Mouse (Mus musculus) kidney, adult 2 months (tissue): Measurements from ENCODE around the gene Gp1bb.

Source experiments
- CTCF ChIP-seq: fragments of 200-500 bp; conservative IDR thresholded peaks from 2 replicates; pipeline ENCODE4 v1.5.1; 2011; ENCODE audit warnings: low read depth, mild to moderate bottlenecking, control low read depth, low read length, moderate library complexity, mixed read lengths; ENCODE audit not compliant: insufficient read depth, insufficient read length
- POLR2A ChIP-seq: fragments of 200-500 bp; IDR thresholded peaks from one replicate; pipeline ENCODE4 v1.6.1; 2011; ENCODE audit warnings: low read depth, low read length, control low read depth

DNA sequence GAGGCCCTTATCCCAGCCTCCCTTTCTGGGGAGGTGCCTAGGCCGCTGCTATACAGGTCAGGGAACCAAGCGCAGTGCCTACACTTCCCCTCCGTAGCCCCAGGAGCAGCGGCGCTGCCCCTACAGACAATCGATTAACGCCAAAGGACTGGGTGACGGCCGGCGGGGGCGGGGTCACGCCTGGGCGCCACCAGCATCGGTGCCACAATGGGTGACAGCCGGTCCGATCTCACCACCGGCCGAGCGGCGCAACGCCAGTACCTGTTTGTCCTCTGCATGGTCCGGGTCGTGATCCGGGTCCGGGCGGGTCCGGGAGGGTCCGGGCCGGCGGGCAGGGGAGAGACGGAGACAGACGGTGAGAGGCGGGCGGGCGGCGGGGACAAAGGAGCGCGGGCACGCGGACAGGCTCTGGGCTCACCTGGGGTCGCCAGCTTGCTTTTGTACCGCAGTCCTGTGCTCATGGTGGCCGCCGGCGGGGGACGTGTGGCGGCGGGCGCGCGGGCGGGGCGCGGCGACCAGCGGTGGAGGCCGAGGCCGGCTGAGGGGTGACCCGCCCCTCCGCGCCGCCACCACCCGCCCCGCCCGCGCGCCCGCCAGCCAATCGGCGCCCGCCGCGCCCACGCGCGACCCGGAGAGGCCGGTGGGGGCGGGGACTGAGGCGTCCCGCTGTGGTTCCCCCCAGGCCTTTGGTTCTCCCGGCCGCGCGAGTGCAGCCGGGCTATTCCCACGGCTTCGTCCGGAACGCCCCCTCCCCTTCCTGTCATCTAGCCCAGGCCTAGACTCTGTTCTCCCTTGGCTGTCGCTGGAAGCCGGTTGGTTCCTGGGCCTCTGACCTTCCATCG is 7.4 kb upstream of the Gp1bb start, which contains the start of gene Sept5:
- TF ChIP-seq CTCF (no peak), POLR2A (no peak)
